Mouse (Mus musculus) E14TG2a.4 (cell line): ENCODE measurements around the gene Pawr.
"Not testable (repeated sequence)": the region's sequence is repeated elsewhere in the genome, so short reads cannot be mapped to it uniquely, and the experiment has no call there.

Experiments
- H3K27me3 ChIP-seq: 2 replicates; pipeline ENCODE4 v1.6.1; 2014; ENCODE audit warnings: low read length, control low read depth; ENCODE audit not compliant: insufficient read depth
- H3K36me3 ChIP-seq: 2 replicates; pipeline ENCODE4 v1.6.1; 2014; ENCODE audit warnings: low read length, control low read depth; ENCODE audit not compliant: insufficient read depth
- H3K4me1 ChIP-seq: replicated peaks from 2 replicates; pipeline ENCODE4 v1.6.1; 2014; ENCODE audit warnings: low read depth, low read length, control low read depth
- H3K4me3 ChIP-seq: replicated peaks from 2 replicates; pipeline ENCODE4 v1.5.1; 2014; ENCODE audit warnings: mild to moderate bottlenecking, low read length
- H3K9me3 ChIP-seq: 2 replicates; pipeline ENCODE4 v1.6.1; 2014; ENCODE audit warnings: low read length, control low read depth
- CTCF ChIP-seq: conservative IDR thresholded peaks from 2 replicates; pipeline ENCODE4 v1.5.1; 2014; ENCODE audit warnings: low read length
- NANOG ChIP-seq: IDR thresholded peaks from 2 replicates; pipeline ENCODE4 v1.6.1; 2014; ENCODE audit warnings: borderline replicate concordance, low read length, mixed read lengths
- POU5F1 ChIP-seq: IDR thresholded peaks from 2 replicates; pipeline ENCODE4 v1.6.1; 2014; ENCODE audit warnings: low read length, borderline replicate concordance

Gene Pawr

GRCm38 (mm10) chr10:108435616-108436015 is 103.7 kb downstream of the Pawr start:
- H3K4me3 ChIP-seq, result no peak overlapping the region
- no peaks in the 10 kb centered on the region; the same call in 1 of the 2 replicates for H3K27me3 ChIP-seq
- TF ChIP-seq NANOG (no peak), POU5F1 (no peak), CTCF (no peak)
- H3K4me1 ChIP-seq, result peaks cover 45% of the 10 kb centered on the region
- H3K36me3 ChIP-seq, result no peaks in the 10 kb centered on the region
- no peaks in the 10 kb centered on the region for H3K9me3 ChIP-seq

- TF ChIP-seq CTCF (no peak), NANOG (no peak), POU5F1 (no peak)
- H3K36me3 ChIP-seq, result no peaks in the 10 kb centered on the region
- H3K4me1 ChIP-seq, result peaks cover 44% of the 10 kb centered on the region
- no peak overlapping the region for H3K4me3 ChIP-seq
- no peaks in the 10 kb centered on the region; the same call in 1 of the 2 replicates for H3K27me3 ChIP-seq
- no peaks in the 10 kb centered on the region for H3K9me3 ChIP-seq
Observed at GRCm38 (mm10) chr10:108436365-108436764, 104.4 kb downstream of the Pawr start.

- H3K9me3 ChIP-seq, H3K4me3 ChIP-seq, H3K36me3 ChIP-seq, H3K27me3 ChIP-seq: not testable (repeated sequence)
- H3K4me1 ChIP-seq, result peaks cover 11% of the 10 kb centered on the region
Observed at GRCm38 (mm10) chr10:108440251-108440650, 108.3 kb downstream of the Pawr start.

- TF ChIP-seq POU5F1, result no peak
- TF ChIP-seq CTCF, result no peak
- TF ChIP-seq NANOG, result no peak
- Histone ChIP-seq H3K9me3 (no peaks in the 10 kb centered on the region), H3K4me3 (no peak overlapping the region), H3K27me3 (peaks cover 14% of the 10 kb centered on the region), H3K4me1 (peaks cover 12% of the 10 kb centered on the region), H3K36me3 (no peaks in the 10 kb centered on the region)
Observed at GRCm38 (mm10) chr10:108443931-108444876, 112.3 kb downstream of the Pawr start.

- TF ChIP-seq POU5F1, result no peak
- no peak for TF ChIP-seq NANOG
- no peak for TF ChIP-seq CTCF
- Histone ChIP-seq H3K4me1 (peaks cover 12% of the 10 kb centered on the region), H3K4me3 (no peak overlapping the region), H3K36me3 (no peaks in the 10 kb centered on the region), H3K9me3 (no peaks in the 10 kb centered on the region), H3K27me3 (peaks cover 14% of the 10 kb centered on the region)
Observed at GRCm38 (mm10) chr10:108445123-108445522, 113.2 kb downstream of the Pawr start.

GRCm38 (mm10) chr10:108445606-108446005 is 113.7 kb downstream of the Pawr start:
- Histone ChIP-seq H3K27me3 (peaks cover 14% of the 10 kb centered on the region), H3K4me1 (peaks cover 12% of the 10 kb centered on the region), H3K36me3 (no peaks in the 10 kb centered on the region), H3K9me3 (no peaks in the 10 kb centered on the region), H3K4me3 (no peak overlapping the region)
- no peak for TF ChIP-seq POU5F1
- TF ChIP-seq CTCF, result no peak
- TF ChIP-seq NANOG, result no peak

GRCm38 (mm10) chr10:108446041-108446931 is 114.4 kb downstream of the Pawr start:
- Histone ChIP-seq H3K9me3 (no peaks in the 10 kb centered on the region), H3K4me3 (0 out of 2 replicates have a peak overlapping the region, but pooled peaks have one; percentile 26), H3K27me3 (peaks cover 14% of the 10 kb centered on the region), H3K4me1 (peaks cover 12% of the 10 kb centered on the region), H3K36me3 (no peaks in the 10 kb centered on the region)
- TF ChIP-seq POU5F1, result no peak
- TF ChIP-seq CTCF, result peak; percentile 55
- TF ChIP-seq NANOG, result no peak

GRCm38 (mm10) chr10:108447211-108447610 is 115.3 kb downstream of the Pawr start:
- Histone ChIP-seq H3K4me3 (no peak overlapping the region), H3K27me3 (peaks cover 14% of the 10 kb centered on the region), H3K4me1 (peaks cover 12% of the 10 kb centered on the region), H3K9me3 (no peaks in the 10 kb centered on the region), H3K36me3 (no peaks in the 10 kb centered on the region)
- TF ChIP-seq POU5F1 (no peak), NANOG (no peak), CTCF (no peak)
